Mouse (Mus musculus): ENCODE measurements around the gene Padi2.

DNA sequence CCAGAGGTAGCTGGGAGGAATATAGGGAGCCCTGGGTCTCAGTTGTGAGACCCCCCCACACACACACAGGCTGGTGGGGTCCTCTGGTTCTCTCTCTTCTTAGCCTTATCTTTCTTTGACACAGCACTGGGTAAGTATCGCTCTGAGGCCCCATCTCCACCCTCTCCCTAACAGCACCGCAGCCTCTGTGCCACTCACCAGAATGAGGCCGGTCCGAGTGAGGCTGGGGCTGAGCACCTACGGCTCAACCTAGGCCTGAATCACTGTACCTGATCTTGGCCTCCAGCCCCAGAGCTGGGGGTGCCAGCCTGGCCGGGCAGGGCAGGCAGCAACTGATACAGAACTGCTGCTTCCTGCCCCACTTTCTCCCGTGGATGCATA is 45.4 kb upstream of the Padi2 start:
- TF ChIP-seq CTCF (IDR thresholded peaks at IDR 0.05; ENCODE audit: borderline replicate concordance, extremely low read depth, insufficient read depth, insufficient read length) = no peak
- no peak for TF ChIP-seq POLR2A (IDR thresholded peaks at IDR 0.05; ENCODE audit: borderline replicate concordance, extremely low read depth, insufficient read depth, insufficient read length, poor library complexity, severe bottlenecking)
